Mouse (Mus musculus): ENCODE measurements around the gene Prss48.

DNA sequence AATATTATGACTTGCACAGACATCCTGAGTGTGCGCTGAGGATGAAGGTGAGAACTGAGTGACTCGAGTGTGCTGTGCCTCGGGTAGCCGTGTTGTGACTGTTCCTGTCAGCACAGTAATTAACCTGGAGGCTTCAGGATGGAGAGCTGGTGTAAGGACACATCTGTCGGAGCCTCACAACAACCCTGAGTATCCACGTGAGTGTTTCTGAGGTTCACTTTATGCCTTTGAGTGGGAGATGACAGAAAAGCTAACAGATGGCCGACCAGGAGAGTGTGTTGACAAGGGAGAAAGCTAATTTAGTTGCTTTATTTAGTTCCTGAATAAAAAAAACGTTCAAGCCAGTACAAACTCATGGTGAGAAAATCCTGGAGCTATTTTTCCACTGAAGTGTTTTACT lies 15.2 kb upstream of the Prss48 start:
- TF ChIP-seq CTCF (IDR thresholded peaks at IDR 0.05; ENCODE audit: insufficient read depth, low read length) = no peak
- TF ChIP-seq POLR2A (IDR thresholded peaks at IDR 0.05; ENCODE audit: borderline replicate concordance, extremely low read depth, low read depth, low read length) = no peak
